Mouse (Mus musculus) c-Kit-positive CD71-positive TER-119-negative erythroid progenitor cells, embryonic 14.5 days (primary cell): ENCODE results near the gene Srgap2.

ENCODE experiments used
- DNase-seq: peaks from one replicate; pipeline ENCODE4 v3.0.0-alpha.2; 2013; ENCODE audit warnings: low read depth

Srgap2 gene

GRCm38 (mm10) chr1:131473631-131474118 is 53.5 kb downstream of the Srgap2 start:
- no peak for DNase-seq

GRCm38 (mm10) chr1:131470597-131470996 is 56.6 kb downstream of the Srgap2 start:
- DNase-seq: no peak

DNA sequence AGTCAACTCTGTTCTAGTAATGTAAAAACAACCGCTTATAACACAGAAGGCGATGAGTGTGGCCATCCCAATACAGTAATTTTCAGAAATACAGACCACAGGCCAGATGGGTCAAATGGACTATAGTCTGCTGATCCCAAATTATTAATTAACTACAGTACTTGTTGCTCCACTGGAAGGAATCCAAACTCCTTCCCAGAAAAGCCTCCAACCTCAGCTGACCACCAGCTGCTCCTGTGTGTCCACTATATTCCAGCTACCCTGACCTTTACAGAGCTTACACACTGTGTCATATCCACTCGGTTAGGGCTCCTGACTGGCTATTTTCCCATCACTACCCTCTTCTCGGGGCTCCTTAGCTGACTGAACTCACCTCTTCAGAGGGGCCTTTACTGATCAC is 61.3 kb downstream of the Srgap2 start:
- no peak for DNase-seq

- no peak for DNase-seq
Observed at GRCm38 (mm10) chr1:131463953-131464627, 63.1 kb downstream of the Srgap2 start.

- DNase-seq: no peak
Observed at GRCm38 (mm10) chr1:131462541-131463067, 64.5 kb downstream of the Srgap2 start.

- DNase-seq: no peak
Observed at GRCm38 (mm10) chr1:131460914-131461530, 66.1 kb downstream of the Srgap2 start.

DNA sequence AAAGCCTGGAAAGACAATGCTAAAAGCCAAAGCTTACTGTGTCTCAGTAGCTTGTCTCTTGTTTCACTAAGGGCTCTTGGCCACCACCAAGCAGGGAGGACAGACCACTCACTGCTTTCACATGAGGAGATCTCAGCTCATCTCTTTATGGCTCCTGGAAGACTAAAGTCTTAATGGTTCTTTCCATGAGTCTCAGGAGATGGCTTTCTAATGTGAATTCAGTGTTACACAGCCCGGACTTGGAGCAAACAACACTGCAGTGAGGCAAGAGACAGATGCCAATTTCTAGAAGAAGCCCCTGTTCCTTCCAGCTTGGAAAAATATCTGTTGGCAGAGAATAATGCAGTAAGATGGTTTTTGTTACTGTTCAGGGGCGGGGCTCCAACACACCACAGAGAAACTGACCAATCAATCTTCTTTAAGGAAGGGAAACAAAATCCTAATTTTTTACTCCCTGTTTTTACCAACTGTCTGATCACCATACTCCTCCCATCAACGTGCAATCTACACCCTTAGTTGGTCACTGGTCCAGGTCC is 71.7 kb downstream of the Srgap2 start:
- DNase-seq: no peak

GRCm38 (mm10) chr1:131454386-131454785 is 72.8 kb downstream of the Srgap2 start:
- DNase-seq: no peak

GRCm38 (mm10) chr1:131453335-131453734 is 73.8 kb downstream of the Srgap2 start:
- DNase-seq: no peak

DNA sequence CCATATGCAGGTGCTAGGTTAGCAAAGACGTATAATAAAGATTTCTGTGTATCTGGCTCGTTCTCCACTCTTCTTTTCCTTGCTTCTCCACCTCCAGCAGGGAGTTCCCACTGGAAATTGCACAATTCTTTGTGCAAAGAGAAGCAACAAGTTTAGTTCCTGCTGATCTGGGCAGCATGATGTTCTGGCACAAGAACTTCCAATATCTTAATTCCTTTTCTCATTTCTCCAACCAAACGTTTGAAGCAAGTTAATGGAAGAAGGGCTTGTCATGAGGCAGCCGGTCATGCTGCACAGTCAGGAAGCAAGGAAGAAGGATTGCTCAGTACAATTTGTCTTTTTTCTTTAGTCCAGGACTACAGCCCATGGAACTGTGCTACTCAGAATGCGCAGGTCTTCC is 78.8 kb downstream of the Srgap2 start:
- no peak for DNase-seq

DNA sequence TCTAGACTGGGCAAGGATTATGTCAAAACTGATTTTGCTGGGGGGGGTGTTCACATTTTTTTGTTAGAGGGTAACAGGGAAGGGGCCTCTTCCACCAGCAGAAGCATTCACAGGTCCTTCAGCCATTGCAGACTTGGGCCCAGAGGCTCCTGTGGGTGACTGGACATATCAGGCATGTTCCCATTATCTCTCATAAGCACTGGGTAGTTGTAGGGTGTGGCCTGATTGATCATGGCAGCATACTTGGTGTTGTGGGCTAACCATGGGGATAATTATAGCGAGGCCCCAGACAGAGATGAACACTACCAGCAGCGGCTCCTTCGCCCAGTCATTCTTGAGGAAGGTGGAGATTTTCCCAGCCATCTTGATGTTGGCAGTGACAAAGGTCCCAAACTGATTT is 79.8 kb downstream of the Srgap2 start:
- peak; percentile 67 for DNase-seq

DNA sequence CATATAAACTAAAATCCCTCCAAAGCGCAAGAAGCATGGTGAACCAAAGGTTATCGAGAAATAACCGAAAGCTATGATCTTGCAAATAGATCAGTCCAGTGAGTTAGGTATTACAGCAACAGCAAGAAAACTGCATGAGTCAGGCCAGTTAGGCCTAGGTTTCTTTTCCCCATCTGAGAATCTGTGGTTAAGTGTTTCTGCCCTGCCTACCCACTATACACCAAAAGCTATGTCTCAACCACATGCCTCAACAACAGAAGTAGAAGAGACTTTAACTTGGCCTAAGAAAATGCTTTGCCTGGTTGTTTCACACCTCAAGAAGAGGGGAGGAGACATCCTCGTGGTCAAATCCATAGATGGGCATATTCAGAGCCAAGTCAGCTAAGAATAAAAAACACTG is 80.6 kb downstream of the Srgap2 start:
- no peak for DNase-seq

DNA sequence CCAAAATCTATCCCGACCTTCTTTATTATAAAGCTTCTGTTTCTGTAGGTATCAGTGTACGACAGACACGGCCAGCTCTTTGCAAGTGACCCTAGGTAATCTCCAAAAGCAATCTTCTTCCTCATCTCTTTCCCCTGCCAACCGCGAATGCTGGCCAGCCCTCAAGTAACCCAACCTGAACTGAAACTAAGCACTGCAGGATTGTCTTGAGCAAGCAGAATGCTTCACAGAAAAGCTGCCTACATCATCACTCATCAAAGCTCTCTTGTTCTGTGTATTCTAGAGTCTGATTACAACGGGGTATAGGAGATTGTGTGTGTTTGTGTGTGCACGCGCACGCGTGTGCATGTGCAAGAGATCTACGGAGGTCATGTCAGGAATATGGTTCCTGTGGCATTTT is 88.6 kb downstream of the Srgap2 start:
- no peak for DNase-seq

DNA sequence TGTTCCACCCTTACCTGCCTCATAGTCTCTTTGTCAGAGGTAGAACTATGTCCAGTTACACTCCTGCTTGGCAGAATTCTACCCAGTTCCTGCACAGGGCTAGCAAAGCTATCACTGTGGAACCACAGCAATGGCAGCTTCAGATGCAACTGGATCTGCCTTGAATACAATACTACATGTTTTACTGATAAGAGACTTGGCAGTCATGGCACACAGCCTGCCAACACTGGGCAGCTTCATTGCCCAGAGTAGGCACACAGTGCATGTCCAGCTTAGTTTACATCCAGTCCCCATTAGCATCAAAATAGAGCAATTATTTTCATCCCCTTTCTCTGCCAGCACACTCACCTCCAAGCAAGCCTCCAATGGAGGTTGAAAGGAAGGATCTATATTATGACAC is 89.2 kb downstream of the Srgap2 start:
- DNase-seq: no peak

DNA sequence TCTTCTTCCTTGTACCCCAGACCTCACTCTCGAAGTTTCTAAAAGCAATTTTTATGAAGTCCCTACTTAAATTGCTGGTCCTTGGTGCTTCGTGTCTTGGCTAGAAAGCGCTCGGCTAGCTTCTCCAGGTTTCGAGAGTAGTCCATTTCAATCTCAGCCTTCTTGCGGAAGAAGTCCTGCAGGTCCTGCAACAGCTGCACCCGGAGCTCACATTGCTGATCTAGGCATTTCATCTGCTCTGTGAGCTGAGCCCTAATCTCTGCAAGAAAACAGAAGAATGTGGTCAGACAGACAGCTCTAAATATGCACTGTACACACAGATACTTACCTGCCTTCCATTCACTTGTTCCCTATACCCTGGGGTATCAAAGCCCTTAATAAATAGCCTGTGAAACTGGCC is 90.5 kb downstream of the Srgap2 start:
- DNase-seq: no peak

GRCm38 (mm10) chr1:131431456-131432246 is 95.5 kb downstream of the Srgap2 start:
- no peak for DNase-seq

- DNase-seq: no peak
Observed at GRCm38 (mm10) chr1:131427140-131427821, 99.9 kb downstream of the Srgap2 start.

- no peak for DNase-seq
Observed at GRCm38 (mm10) chr1:131423061-131423460, 104.1 kb downstream of the Srgap2 start.

DNA sequence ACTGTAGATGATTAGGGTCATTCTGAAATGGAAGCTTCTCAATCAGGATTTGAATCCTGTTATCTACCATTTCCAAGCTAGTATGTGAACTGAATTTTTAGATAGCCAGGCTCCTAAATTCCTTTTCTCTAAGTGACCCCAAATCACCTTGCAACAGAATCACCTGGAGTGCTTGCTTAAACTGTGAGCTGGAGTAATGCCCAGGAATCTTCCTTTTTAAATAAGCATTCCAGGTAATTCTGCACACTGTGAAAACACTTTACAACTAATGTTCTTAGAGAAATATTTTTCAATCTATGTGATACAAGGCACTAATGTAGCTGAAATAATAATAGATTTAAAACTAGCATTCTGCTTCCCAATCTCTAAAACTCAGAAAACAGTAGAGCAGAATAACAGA is 106.0 kb downstream of the Srgap2 start:
- no peak for DNase-seq

DNA sequence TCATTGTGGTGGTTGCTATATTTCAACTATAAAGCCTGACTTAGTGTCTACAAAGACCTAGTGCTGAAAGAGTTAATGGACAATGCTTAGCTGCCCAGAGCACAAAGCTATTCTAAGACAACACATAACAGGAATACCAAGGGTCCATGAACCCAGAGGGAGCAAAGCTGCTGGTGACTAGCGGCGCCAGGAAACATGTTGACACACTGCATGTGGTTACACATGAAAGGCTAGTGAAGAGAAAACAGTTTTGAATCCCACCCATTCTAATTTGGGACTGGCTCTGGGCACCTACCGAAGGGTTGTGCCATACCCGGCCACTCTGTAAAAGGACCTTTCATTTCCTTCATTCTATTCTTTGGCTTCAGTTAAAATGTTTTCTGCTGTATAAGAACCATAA is 106.5 kb downstream of the Srgap2 start:
- no peak for DNase-seq

DNA sequence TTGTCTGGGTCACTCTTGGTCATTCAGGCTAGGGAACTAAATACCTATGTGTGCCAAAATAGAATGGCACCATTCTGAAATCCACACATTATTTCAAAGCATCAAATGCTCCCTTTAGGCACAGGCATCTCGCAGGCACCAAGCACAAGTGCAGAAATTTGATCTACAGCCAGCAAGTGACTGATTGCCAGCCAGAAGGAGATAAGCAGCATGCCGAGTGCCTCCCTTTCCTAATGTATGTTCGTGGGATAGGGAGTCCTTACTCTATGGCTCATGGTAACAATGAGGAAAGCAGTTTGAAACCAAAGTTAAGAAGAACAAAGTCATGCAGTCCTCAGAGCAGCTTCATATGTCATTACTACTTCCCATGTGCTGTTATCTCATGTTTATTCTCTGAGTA is 107.8 kb downstream of the Srgap2 start:
- DNase-seq: no peak
